Mouse (Mus musculus) hindbrain, embryonic 14.5 days (tissue): ENCODE data around the gene Ndufa6. TPM values are rescaled to one million over a fixed set of nuclear protein-coding genes. Genes with fewer than 3 reads are reported as not detected.

ENCODE experiments used
- ATAC-seq: fragments of 200-750 bp; cut with Nextera tagmentation; 2 replicates; pipeline ENCODE4 v1.8.0; 2017; ENCODE audit warnings: moderate number of reproducible peaks, mild to moderate bottlenecking, moderate TSS enrichment, moderate library complexity; ENCODE audit not compliant: low FRiP score
- DNase-seq: peaks from one replicate; pipeline ENCODE4 v3.0.0-alpha.2; 2015; ENCODE audit warnings: low spot score
- H3K27ac ChIP-seq: fragments of 300-500 bp; sonication (generic); 2 replicates; pipeline ENCODE4 v1.5.1; 2014; ENCODE audit warnings: mild to moderate bottlenecking, moderate library complexity
- H3K27me3 ChIP-seq: fragments of 300-500 bp; sonication (generic); 2 replicates; pipeline ENCODE4 v1.6.1; 2014; ENCODE audit warnings: mild to moderate bottlenecking, low read length, mixed read lengths; ENCODE audit not compliant: control insufficient read depth, insufficient read depth
- H3K36me3 ChIP-seq: fragments of 300-500 bp; sonication (generic); replicated peaks from 2 replicates; pipeline ENCODE4 v1.6.1; 2014; ENCODE audit not compliant: control insufficient read depth, insufficient read depth
- H3K4me1 ChIP-seq: fragments of 300-500 bp; sonication (generic); replicated peaks from 2 replicates; pipeline ENCODE4 v1.6.1; 2014; ENCODE audit warnings: antibody characterized with exemption, low read length, mixed read lengths; ENCODE audit not compliant: control insufficient read depth, insufficient read depth
- H3K4me2 ChIP-seq: fragments of 300-500 bp; sonication (generic); replicated peaks from 2 replicates; pipeline ENCODE4 v1.6.1; 2014; ENCODE audit warnings: mild to moderate bottlenecking, moderate library complexity
- H3K4me3 ChIP-seq: fragments of 300-500 bp; sonication (generic); replicated peaks from 2 replicates; pipeline ENCODE4 v1.5.1; 2014; ENCODE audit warnings: mild to moderate bottlenecking, low read length
- H3K9ac ChIP-seq: fragments of 300-500 bp; sonication (generic); 2 replicates; pipeline ENCODE4 v1.6.1; 2014
- H3K9me3 ChIP-seq: fragments of 300-500 bp; sonication (generic); 2 replicates; pipeline ENCODE4 v1.6.1; 2016; ENCODE audit warnings: low read length; ENCODE audit not compliant: control insufficient read depth
- WGBS: fragments of 180-500 bp; shearing (Covaris S2); extraction: QIAGEN DNeasy Blood & Tissue Kit; methylation state at CpG from one replicate; pipeline ENCODE4 v1.1.7; 2014; 5-methylcytosine and 5-hydroxymethylcytosine counted together
- polyA plus RNA-seq: library from polyadenylated mRNA; unstranded; fragments of >200 nt; fragmentation: Nextera tagmentation; extraction: Ambion mirVana; gene quantifications from 2 replicates; pipeline ENCODE4 v1.2.1, GENCODE M21; 2014

Ndufa6 gene
- polyA plus RNA-seq, 1 experiment from 2014 or later, result 445 TPM

DNA sequence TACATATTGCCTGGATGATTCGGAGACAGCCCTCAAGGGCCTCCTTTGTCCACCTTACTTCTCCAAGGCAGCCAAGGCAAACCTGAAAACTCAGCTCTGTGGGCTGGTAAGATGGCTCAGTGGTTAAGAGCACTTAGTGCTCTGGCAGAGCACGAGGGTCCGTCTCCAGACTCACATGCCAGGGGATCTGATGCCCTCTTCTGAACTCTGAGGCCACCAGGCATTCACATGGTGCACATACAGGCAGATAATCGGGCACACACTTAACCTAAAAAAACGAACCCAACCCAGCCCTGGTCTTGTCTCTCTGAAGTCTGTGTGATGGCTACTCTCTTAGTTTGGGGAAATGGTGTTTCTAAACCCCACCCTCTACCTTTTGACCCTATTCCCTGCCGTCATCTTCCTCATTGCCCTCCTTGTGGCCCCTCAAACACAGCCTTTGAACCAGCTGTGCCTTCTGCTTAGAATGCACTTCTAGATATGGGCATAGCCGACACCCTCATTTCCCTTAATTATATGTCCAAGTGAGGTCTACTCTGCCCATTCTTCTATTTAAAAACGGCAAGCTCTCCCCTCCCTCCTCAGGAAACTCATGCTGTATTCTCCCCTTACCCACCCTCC is 14.4 kb downstream of the Ndufa6 start:
- 81% methylated on average over 8 of the region's 8 CpGs for WGBS
- no peak for DNase-seq
- Histone ChIP-seq H3K36me3 (peaks cover 11% of the 10 kb centered on the region), H3K9ac (no peak overlapping the region), H3K27me3 (peaks cover 18% of the 10 kb centered on the region), H3K4me1 (peaks cover 14% of the 10 kb centered on the region), H3K4me2 (peak overlapping the region; percentile 71; the same call in 1 of the 2 replicates), H3K9me3 (no peaks in the 10 kb centered on the region), H3K4me3 (no peak overlapping the region), H3K27ac (no peak overlapping the region)
- ATAC-seq, result no peak

DNA sequence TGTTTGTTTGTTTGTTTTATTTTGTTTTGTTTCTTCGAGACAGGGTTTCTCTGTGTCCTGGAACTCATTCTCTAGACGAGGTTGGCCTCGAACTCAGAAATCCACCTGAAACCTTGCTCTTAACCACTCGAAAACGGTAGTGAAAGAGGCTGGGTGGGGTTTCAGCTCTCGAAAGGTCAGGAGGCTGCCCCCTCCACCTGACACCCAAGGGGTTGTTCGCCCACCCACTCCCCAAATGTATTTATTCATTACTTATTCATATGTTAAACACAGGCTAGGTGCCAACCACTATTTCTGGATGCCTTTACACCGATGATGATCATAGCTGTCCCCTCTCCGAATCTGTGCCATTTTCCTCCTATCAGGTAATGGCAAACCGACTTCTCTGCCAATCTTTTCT is 15.0 kb downstream of the Ndufa6 start:
- H3K9ac ChIP-seq, result peak overlapping the region; percentile 64
- WGBS, result 58% methylated on average over 10 of the region's 10 CpGs
- ATAC-seq (no peak), DNase-seq (no peak)
- H3K4me2 ChIP-seq, result peak overlapping the region; percentile 71
- H3K4me1 ChIP-seq, result peaks cover 14% of the 10 kb centered on the region
- no peak overlapping the region for H3K27ac ChIP-seq
- peaks cover 16% of the 10 kb centered on the region for H3K36me3 ChIP-seq
- H3K27me3 ChIP-seq, result peaks cover 18% of the 10 kb centered on the region
- peak overlapping the region; percentile 59 for H3K4me3 ChIP-seq
- H3K9me3 ChIP-seq, result no peaks in the 10 kb centered on the region

DNA sequence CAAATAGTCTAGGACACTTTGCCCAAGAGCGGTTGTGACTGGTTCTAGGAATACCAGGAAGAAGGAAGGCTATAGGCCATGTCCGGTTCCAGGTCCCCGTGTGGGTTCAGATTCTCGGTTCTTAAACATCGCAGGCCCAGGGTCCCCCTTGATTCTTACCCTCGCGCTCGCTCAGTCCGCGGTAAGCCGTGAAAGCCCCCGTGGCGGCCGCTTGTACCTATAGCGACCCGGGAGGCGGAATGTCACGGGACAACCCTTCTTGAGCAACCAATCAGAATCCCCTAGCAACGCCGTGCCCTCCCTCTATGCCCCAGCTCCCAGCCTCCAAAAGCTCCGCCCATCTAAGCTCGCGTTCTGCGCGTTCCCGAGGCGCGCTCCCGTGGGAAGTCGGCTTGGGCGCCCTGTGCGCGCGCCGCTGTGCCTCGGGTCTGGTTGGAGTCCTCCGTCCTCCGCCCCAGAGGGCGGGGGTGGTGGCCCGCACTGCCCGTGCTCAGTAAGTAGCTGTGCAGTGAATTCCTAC is 15.5 kb downstream of the Ndufa6 start, which contains the start of the genes Naga, Pheta2 and Smdt1:
Gene Naga, minus strand, starts transcription at position 333 of the 520 bp plus-strand sequence.
Gene Pheta2, plus strand, starts transcription at position 350 of the 520 bp plus-strand sequence.
Gene Smdt1, plus strand, starts transcription at position 367 of the 520 bp plus-strand sequence.
- ATAC-seq (peak; percentile 89), DNase-seq (peak; percentile 96)
- Histone ChIP-seq H3K9me3 (no peaks in the 10 kb centered on the region), H3K27ac (0 out of 2 replicates have a peak within 1 kb of the TSS, but pooled peaks have one; percentile 52), H3K4me3 (peak within 1 kb of the TSS; percentile 59), H3K4me1 (peaks cover 14% of the 10 kb centered on the region), H3K36me3 (peaks cover 16% of the 10 kb centered on the region), H3K9ac (peak within 1 kb of the TSS; percentile 64), H3K27me3 (peaks cover 18% of the 10 kb centered on the region), H3K4me2 (peak within 1 kb of the TSS; percentile 71)
- WGBS, result under 1% methylated on average over 41 of the region's 41 CpGs

DNA sequence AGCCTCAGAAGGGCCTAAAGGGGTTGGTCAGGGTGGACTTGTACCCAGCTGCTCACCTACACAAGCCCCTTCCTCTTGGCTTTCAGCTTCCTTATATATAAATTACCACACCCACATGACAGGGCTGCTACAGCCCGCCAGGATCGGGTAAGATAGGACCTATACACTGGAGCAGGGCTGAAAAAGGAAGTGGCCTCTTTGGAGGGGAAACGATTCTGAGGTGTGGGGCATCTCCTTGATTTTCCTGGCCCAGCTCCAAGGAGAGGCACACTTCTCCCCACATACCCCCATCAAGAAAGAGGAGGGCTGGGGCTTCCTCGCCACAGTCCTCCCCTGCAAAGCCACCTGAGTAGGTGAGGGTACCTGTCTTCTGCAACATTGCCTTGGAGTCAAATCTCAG is 16.2 kb downstream of the Ndufa6 start:
- H3K4me1 ChIP-seq, result peaks cover 14% of the 10 kb centered on the region
- H3K9ac ChIP-seq, result peak overlapping the region; percentile 64
- 55% methylated on average over 4 of the region's 4 CpGs for WGBS
- H3K4me3 ChIP-seq, result peak overlapping the region; percentile 59
- ATAC-seq (no peak), DNase-seq (no peak)
- H3K4me2 ChIP-seq, result peak overlapping the region; percentile 71
- no peaks in the 10 kb centered on the region for H3K9me3 ChIP-seq
- H3K36me3 ChIP-seq, result peaks cover 16% of the 10 kb centered on the region
- H3K27ac ChIP-seq, result no peak overlapping the region
- H3K27me3 ChIP-seq, result peaks cover 18% of the 10 kb centered on the region

DNA sequence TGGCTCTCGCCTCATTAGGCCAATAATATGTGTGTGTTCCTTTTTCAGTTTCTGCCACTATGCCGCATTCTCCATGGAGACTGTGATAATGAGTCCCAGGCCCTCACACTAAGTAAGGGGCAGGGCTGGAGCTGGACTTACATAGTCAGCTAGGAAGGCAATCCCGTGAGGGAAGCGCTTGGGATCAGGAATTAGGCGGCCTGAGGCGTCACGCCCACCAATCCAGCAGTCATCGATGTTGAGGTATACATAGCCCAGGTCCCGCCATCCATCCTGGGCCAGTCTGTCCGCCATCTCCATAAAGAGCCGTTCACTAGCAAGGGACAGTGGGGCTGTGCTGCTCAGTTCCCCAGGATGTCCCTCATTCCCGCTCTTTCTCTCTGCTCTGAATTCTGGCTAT is 17.5 kb downstream of the Ndufa6 start:
- Histone ChIP-seq H3K27ac (no peak overlapping the region), H3K9ac (no peak overlapping the region), H3K4me2 (no peak overlapping the region), H3K36me3 (peaks cover 16% of the 10 kb centered on the region), H3K4me3 (no peak overlapping the region), H3K4me1 (peaks cover 14% of the 10 kb centered on the region), H3K27me3 (peaks cover 18% of the 10 kb centered on the region), H3K9me3 (no peaks in the 10 kb centered on the region)
- DNase-seq (no peak), ATAC-seq (no peak)
- WGBS, result 60% methylated on average over 12 of the region's 12 CpGs

DNA sequence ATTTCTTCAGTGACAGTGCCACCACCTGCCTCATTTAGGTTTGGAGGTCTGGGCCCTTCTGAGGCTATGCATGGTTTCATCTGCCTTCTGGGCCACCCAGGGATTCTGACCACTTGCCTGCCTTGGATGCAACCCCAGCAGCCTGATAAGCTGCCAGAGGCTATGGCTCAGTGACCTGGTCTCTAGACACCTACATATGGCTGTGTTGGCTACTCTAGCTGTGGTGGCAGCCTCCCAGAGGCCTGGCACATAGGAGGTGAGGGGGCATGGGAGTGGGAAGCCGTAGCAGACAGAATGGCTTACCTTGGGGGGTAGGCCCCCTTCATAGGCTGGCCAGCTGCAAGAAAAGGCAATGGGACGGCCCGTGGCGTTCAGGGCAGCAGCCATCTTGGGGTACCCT is 18.9 kb downstream of the Ndufa6 start:
- ATAC-seq, result no peak
- H3K36me3 ChIP-seq, result peaks cover 16% of the 10 kb centered on the region
- no peak overlapping the region for H3K4me2 ChIP-seq
- 96% methylated on average over 4 of the region's 4 CpGs for WGBS
- H3K4me1 ChIP-seq, result peaks cover 11% of the 10 kb centered on the region
- H3K4me3 ChIP-seq, result no peak overlapping the region
- no peaks in the 10 kb centered on the region for H3K9me3 ChIP-seq
- no peak overlapping the region for H3K9ac ChIP-seq
- H3K27ac ChIP-seq, result no peak overlapping the region
- no peak for DNase-seq
- H3K27me3 ChIP-seq, result peaks cover 7% of the 10 kb centered on the region

DNA sequence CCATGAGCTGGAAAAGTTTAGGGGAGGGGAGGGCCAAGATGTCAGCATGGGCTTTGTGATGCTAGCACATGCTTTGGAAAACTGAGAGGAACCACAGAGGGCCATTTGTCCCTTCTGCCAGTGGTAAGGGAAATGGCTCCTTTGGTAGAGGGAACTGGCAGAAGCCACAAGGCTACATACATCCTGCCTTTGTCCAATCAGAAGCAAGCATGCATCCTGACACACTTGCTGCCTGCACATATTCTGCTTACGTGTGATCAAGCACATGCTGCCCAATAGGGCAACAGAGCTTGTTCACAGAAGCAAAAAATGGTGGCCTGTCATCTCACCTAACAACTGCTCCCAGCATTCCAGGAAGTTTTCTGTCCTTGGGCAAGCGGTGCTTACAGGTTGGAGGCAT is 28.7 kb downstream of the Ndufa6 start:
- H3K9me3 ChIP-seq, result no peaks in the 10 kb centered on the region
- ATAC-seq (no peak), DNase-seq (no peak)
- H3K27me3 ChIP-seq, result no peaks in the 10 kb centered on the region
- H3K4me1 ChIP-seq, result no peaks in the 10 kb centered on the region
- H3K4me2 ChIP-seq, result no peak overlapping the region
- no peak overlapping the region for H3K27ac ChIP-seq
- no peak overlapping the region for H3K9ac ChIP-seq
- 71% methylated on average over 2 of the region's 2 CpGs for WGBS
- H3K36me3 ChIP-seq, result peaks cover 5% of the 10 kb centered on the region
- H3K4me3 ChIP-seq, result no peak overlapping the region

DNA sequence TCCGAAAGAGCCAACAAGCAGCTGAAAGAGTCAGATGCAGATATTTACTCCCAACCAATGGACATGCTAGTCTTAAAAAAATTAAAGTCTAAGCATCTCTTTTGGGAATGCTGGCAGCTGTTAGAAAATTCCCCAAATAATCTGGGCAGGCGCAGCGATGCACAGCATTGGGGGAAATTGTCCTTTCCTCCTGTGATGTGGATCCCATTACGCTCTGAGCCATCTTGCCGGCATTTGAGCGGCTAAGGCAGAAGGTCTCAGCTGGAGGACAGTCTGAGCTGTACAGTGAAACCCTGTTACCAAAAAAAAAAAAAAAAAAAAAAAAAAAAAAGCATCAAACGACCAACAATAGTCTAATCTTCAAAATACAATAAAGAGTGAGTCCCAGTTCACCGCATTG is 31.9 kb downstream of the Ndufa6 start:
- Histone ChIP-seq H3K4me3 (no peak overlapping the region), H3K4me2 (no peak overlapping the region), H3K9me3 (no peaks in the 10 kb centered on the region), H3K27ac (no peak overlapping the region), H3K36me3 (no peaks in the 10 kb centered on the region), H3K9ac (no peak overlapping the region), H3K27me3 (no peaks in the 10 kb centered on the region), H3K4me1 (no peaks in the 10 kb centered on the region)
- DNase-seq (no peak), ATAC-seq (no peak)
- 74% methylated on average over 8 of the region's 8 CpGs for WGBS

DNA sequence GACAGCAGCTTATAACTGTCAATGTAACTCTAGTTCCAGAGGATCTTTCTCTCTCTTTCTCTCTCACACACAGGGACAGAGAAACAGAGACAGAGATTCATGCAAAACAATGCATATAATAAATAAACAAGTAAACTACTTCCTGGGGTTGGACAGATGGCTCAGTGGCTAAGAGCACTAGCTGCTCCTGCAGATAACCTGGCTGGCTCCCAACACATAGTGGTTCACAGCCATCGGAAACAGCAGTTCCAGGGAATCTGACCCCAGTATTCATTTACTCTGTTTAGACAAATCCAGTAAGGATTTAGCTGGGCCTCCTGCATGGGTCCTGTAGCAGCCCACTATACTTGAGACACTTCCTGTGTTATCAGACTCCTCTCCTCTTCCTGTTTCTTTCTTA is 34.5 kb downstream of the Ndufa6 start:
- ATAC-seq, result no peak
- 80% methylated on average over 1 of the region's 1 CpGs for WGBS
- Histone ChIP-seq H3K9me3 (no peaks in the 10 kb centered on the region), H3K27me3 (no peaks in the 10 kb centered on the region), H3K4me3 (no peak overlapping the region), H3K9ac (no peak overlapping the region), H3K27ac (no peak overlapping the region), H3K4me2 (no peak overlapping the region), H3K36me3 (no peaks in the 10 kb centered on the region), H3K4me1 (no peaks in the 10 kb centered on the region)
- DNase-seq, result no peak
